Mouse (Mus musculus) E14TG2a.4 (cell line): ENCODE results near the gene Bub1.

ENCODE experiments used
- CTCF ChIP-seq: conservative IDR thresholded peaks from 2 replicates; pipeline ENCODE4 v1.5.1; 2014; ENCODE audit warnings: low read length
- NANOG ChIP-seq: IDR thresholded peaks from 2 replicates; pipeline ENCODE4 v1.6.1; 2014; ENCODE audit warnings: borderline replicate concordance, low read length, mixed read lengths
- POU5F1 ChIP-seq: IDR thresholded peaks from 2 replicates; pipeline ENCODE4 v1.6.1; 2014; ENCODE audit warnings: low read length, borderline replicate concordance

- TF ChIP-seq CTCF = no peak
- no peak for TF ChIP-seq POU5F1
- TF ChIP-seq NANOG = no peak
Measured at GRCm38 (mm10) chr2:127778451-127778850, 53.2 kb downstream of the Bub1 start.
